Mouse (Mus musculus) myocyte (in vitro differentiated cells): ENCODE measurements at regions not wholly inside any gene's neighbourhood (a gene's known extent, or its start where the extent isn't known, plus 50 kb on each side); places are given as distances from the start of the nearest gene placed in this dataset.

Experiments used
- MYOD1 ChIP-seq, 3 experiments: IDR thresholded peaks; one replicate each; pipeline ENCODE4 v1.6.1; 2011; ENCODE audit warnings: control low read depth in 2 of 3, low read depth in 2 of 3, mild to moderate bottlenecking in 2 of 3, moderate library complexity in 1 of 3; ENCODE audit not compliant: insufficient read length in 2 of 3, control insufficient read depth in 1 of 3
- MYOG ChIP-seq, 3 experiments: IDR thresholded peaks; one replicate each; pipeline ENCODE4 v1.6.1; 2011; ENCODE audit warnings: control low read depth in 2 of 3, low read depth in 2 of 3, mild to moderate bottlenecking in 2 of 3; ENCODE audit not compliant: insufficient read length in 2 of 3, control insufficient read depth in 1 of 3, insufficient read depth in 1 of 3
- POLR2A ChIP-seq: IDR thresholded peaks from one replicate; pipeline ENCODE4 v1.6.1; 2011; ENCODE audit warnings: low read depth, mild to moderate bottlenecking, control low read depth, moderate library complexity; ENCODE audit not compliant: insufficient read length
- POLR2AphosphoS2 ChIP-seq: IDR thresholded peaks from one replicate; pipeline ENCODE4 v1.6.1; 2011; ENCODE audit warnings: low read depth, control low read depth; ENCODE audit not compliant: insufficient read length
- TCF12 ChIP-seq: IDR thresholded peaks from one replicate; pipeline ENCODE4 v1.6.1; 2011; ENCODE audit warnings: mild to moderate bottlenecking, control low read depth; ENCODE audit not compliant: poor library complexity, insufficient read depth, severe bottlenecking

DNA sequence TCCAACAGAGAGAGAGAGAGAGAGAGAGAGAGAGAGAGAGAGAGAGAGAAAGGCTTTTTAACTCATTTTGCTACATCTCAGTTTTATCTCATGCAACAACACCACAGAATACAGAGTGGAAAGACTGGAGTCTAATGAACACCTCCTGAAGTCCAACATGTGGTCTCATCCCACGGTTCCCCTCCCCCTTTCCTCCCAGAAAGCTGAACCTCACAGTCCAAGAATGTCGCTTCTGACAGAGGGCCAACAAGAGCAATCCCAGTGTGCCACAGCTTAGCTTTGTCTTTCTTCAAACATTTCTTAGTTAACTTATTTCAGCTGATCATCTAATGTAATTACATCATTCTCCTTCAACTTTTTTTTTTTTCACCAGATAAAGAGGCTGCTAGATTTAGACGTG lies 180.5 kb upstream of the Egln3 start:
- TF ChIP-seq POLR2A (no peak), POLR2AphosphoS2 (no peak), TCF12 (no peak), MYOG (IDR thresholded peaks at IDR 0.05; ENCODE audit: control insufficient read depth in 1 of 3, insufficient read depth in 1 of 3, insufficient read length in 2 of 3, low read depth in 2 of 3) (no peak), MYOD1 (IDR thresholded peaks at IDR 0.05; ENCODE audit: control insufficient read depth in 1 of 3, insufficient read length in 2 of 3, low read depth in 2 of 3) (no peak)
